Mouse (Mus musculus) hindbrain, embryonic 11.5 days (tissue): ENCODE measurements at regions not wholly inside any gene's neighbourhood (a gene's known extent, or its start where the extent isn't known, plus 50 kb on each side); places are given as distances from the start of the nearest gene placed in this dataset.
"Not testable (repeated sequence)": the region's sequence is repeated elsewhere in the genome, so short reads cannot be mapped to it uniquely, and the experiment has no call there.

Experiments
- ATAC-seq: fragments of 200-750 bp; cut with Nextera tagmentation; 2 replicates; pipeline ENCODE4 v1.8.0; 2017; ENCODE audit warnings: mild to moderate bottlenecking, moderate TSS enrichment, moderate library complexity; ENCODE audit not compliant: low FRiP score
- DNase-seq: peaks from one replicate; pipeline ENCODE4 v3.0.0-alpha.2; 2015; ENCODE audit warnings: low spot score
- H3K27ac ChIP-seq: fragments of 300-500 bp; sonication (generic); 2 replicates; pipeline ENCODE4 v1.5.1; 2014; ENCODE audit warnings: mild to moderate bottlenecking, low read depth, low read length
- H3K27me3 ChIP-seq: fragments of 300-500 bp; sonication (generic); 2 replicates; pipeline ENCODE4 v1.6.1; 2014; ENCODE audit warnings: mild to moderate bottlenecking, low read length, moderate library complexity, mixed read lengths; ENCODE audit not compliant: control insufficient read depth, insufficient read depth
- H3K36me3 ChIP-seq: fragments of 300-500 bp; sonication (generic); 2 replicates; pipeline ENCODE4 v1.6.1; 2014; ENCODE audit warnings: mild to moderate bottlenecking, low read length, moderate library complexity, mixed read lengths; ENCODE audit not compliant: control insufficient read depth, insufficient read depth
- H3K4me1 ChIP-seq: fragments of 300-500 bp; sonication (generic); replicated peaks from 2 replicates; pipeline ENCODE4 v1.6.1; 2014; ENCODE audit warnings: low read length, mixed read lengths; ENCODE audit not compliant: control insufficient read depth, insufficient read depth
- H3K4me2 ChIP-seq: fragments of 300-500 bp; sonication (generic); replicated peaks from 2 replicates; pipeline ENCODE4 v1.6.1; 2014; ENCODE audit warnings: mild to moderate bottlenecking, low read depth, low read length
- H3K4me3 ChIP-seq: fragments of 300-500 bp; sonication (generic); 2 replicates; pipeline ENCODE4 v1.5.1; 2014; ENCODE audit warnings: low read depth, low read length
- H3K9ac ChIP-seq: fragments of 300-500 bp; sonication (generic); 2 replicates; pipeline ENCODE4 v1.6.1; 2014; ENCODE audit warnings: low read depth, low read length
- H3K9me3 ChIP-seq: fragments of 300-500 bp; sonication (generic); 2 replicates; pipeline ENCODE4 v1.6.1; 2016; ENCODE audit warnings: low read length; ENCODE audit not compliant: control insufficient read depth
- WGBS: fragments of 180-500 bp; shearing (Covaris S2); extraction: QIAGEN DNeasy Blood & Tissue Kit; methylation state at CpG from one replicate; pipeline ENCODE4 v1.1.7; 2014; 5-methylcytosine and 5-hydroxymethylcytosine counted together

GRCm38 (mm10) chr2:44513080-44513724 lies 414.3 kb downstream of the Gtdc1 start:
- 68% methylated on average over 6 of the region's 6 CpGs for whole genome bisulfite sequencing
- H3K27me3 ChIP-seq, result no peaks in the 10 kb centered on the region
- H3K9ac ChIP-seq, result no peak overlapping the region
- no peak overlapping the region for H3K27ac ChIP-seq
- H3K4me1 ChIP-seq, result no peaks in the 10 kb centered on the region
- H3K9me3 ChIP-seq, result no peaks in the 10 kb centered on the region
- ATAC-seq (no peak), DNase-seq (no peak)
- no peaks in the 10 kb centered on the region for H3K36me3 ChIP-seq
- H3K4me2 ChIP-seq, result no peak overlapping the region
- H3K4me3 ChIP-seq, result no peak overlapping the region

DNA sequence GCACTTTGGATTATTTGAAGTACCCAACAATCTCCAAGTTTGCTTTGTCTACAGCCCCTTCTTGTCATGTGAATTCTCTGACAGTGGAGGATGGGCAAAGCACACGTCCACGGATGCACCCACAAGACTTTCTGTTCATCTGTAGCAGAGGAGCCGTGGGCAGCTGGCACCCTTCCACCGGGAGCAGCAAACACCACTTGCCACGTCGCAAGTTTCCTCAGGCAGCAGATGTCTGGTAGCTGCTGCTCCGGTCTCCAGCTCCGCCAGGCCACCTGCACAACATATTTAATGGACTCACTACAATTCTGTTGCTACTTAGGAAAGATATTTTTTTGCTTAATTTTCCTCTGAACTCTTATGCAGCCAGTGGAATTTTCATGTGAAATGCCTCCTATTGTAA lies 415.1 kb downstream of the Gtdc1 start:
- H3K36me3 ChIP-seq, result no peaks in the 10 kb centered on the region
- no peak overlapping the region for H3K9ac ChIP-seq
- DNase-seq (no peak), ATAC-seq (no peak)
- no peak overlapping the region for H3K4me2 ChIP-seq
- no peak overlapping the region for H3K27ac ChIP-seq
- H3K27me3 ChIP-seq, result no peaks in the 10 kb centered on the region
- no peak overlapping the region for H3K4me3 ChIP-seq
- H3K9me3 ChIP-seq, result no peaks in the 10 kb centered on the region
- WGBS, result 62% methylated on average over 8 of the region's 8 CpGs
- no peaks in the 10 kb centered on the region for H3K4me1 ChIP-seq

- H3K4me3 ChIP-seq, result no peak overlapping the region
- H3K9me3 ChIP-seq, result no peaks in the 10 kb centered on the region
- 90% methylated on average over 4 of the region's 4 CpGs for WGBS
- DNase-seq (no peak), ATAC-seq (no peak)
- no peaks in the 10 kb centered on the region for H3K36me3 ChIP-seq
- no peaks in the 10 kb centered on the region for H3K27me3 ChIP-seq
- H3K9ac ChIP-seq, result no peak overlapping the region
- H3K27ac ChIP-seq, result no peak overlapping the region
- H3K4me1 ChIP-seq, result no peaks in the 10 kb centered on the region
- no peak overlapping the region for H3K4me2 ChIP-seq
Observed at GRCm38 (mm10) chr2:44509101-44509500, 418.4 kb downstream of the Gtdc1 start.

GRCm38 (mm10) chr2:44504273-44504672 lies 423.2 kb downstream of the Gtdc1 start:
- H3K27ac ChIP-seq, result no peak overlapping the region
- H3K27me3 ChIP-seq, result no peaks in the 10 kb centered on the region
- ATAC-seq (no peak), DNase-seq (no peak)
- no peak overlapping the region for H3K9ac ChIP-seq
- no peaks in the 10 kb centered on the region for H3K9me3 ChIP-seq
- no peaks in the 10 kb centered on the region for H3K4me1 ChIP-seq
- H3K4me3 ChIP-seq, result no peak overlapping the region
- no peaks in the 10 kb centered on the region for H3K36me3 ChIP-seq
- 68% methylated on average over 6 of the region's 6 CpGs for WGBS
- H3K4me2 ChIP-seq, result no peak overlapping the region

- not testable (repeated sequence) for H3K4me3 ChIP-seq, H3K9me3 ChIP-seq, DNase-seq, H3K36me3 ChIP-seq, H3K27me3 ChIP-seq, ATAC-seq, H3K4me1 ChIP-seq, H3K9ac ChIP-seq, H3K27ac ChIP-seq, H3K4me2 ChIP-seq
- WGBS, result 80% methylated on average over 1 of the region's 1 CpGs
Observed at GRCm38 (mm10) chr2:44490806-44491205, 436.7 kb downstream of the Gtdc1 start.

DNA sequence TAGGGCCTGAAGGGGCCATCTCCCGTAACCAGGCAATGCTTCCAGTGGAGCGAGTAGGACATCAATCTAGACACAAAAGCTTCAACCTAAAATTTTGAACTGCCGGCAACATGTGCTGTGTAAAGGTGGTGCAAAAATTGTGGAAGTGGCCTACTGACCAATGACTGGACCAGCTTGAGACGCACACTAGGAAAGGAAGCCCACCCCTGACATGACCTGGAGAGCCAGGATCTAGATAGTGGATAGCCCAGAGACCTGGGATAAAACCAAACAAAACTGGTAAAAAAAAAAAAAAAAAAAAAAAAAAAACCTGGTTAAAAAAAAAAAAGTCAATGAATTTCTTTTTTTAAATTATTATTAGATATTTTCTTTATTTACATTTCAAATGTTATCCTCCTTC lies 437.2 kb downstream of the Gtdc1 start:
- 94% methylated on average over 4 of the region's 4 CpGs for WGBS
- Histone ChIP-seq H3K36me3 (no peaks in the 10 kb centered on the region), H3K9ac (no peak overlapping the region), H3K27ac (no peak overlapping the region), H3K27me3 (no peaks in the 10 kb centered on the region), H3K4me2 (no peak overlapping the region), H3K4me3 (no peak overlapping the region), H3K9me3 (no peaks in the 10 kb centered on the region), H3K4me1 (no peaks in the 10 kb centered on the region)
- DNase-seq, result no peak
- ATAC-seq, result no peak

DNA sequence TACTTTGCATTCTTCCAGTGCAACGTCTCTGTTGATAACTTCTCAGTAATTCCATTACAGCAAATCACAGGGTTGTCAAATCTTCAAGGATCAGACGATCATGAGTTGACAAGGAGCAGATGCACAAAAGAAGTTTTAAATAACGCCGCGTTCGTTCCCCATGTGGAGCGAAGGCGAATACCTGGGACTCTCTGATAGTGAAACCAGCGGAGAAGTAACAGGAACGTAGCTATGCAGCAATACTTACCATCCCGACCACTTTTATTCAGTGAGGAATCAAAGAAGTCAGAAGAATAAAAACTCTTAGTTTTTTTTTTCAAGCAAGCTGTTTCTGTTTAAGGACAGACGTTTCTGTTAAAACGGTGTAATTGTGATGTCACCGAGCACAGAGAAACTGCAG lies 441.6 kb downstream of the Gtdc1 start:
- H3K27me3 ChIP-seq, result no peaks in the 10 kb centered on the region
- H3K4me2 ChIP-seq, result no peak overlapping the region
- 86% methylated on average over 14 of the region's 14 CpGs for WGBS
- ATAC-seq (no peak), DNase-seq (no peak)
- H3K4me3 ChIP-seq, result no peak overlapping the region
- H3K9me3 ChIP-seq, result no peaks in the 10 kb centered on the region
- no peak overlapping the region for H3K27ac ChIP-seq
- H3K4me1 ChIP-seq, result no peaks in the 10 kb centered on the region
- H3K9ac ChIP-seq, result no peak overlapping the region
- no peaks in the 10 kb centered on the region for H3K36me3 ChIP-seq

- no peak for ATAC-seq
- no peaks in the 10 kb centered on the region for H3K27me3 ChIP-seq
- WGBS, result 96% methylated on average over 5 of the region's 5 CpGs
Observed at GRCm38 (mm10) chr2:44479746-44480145, 447.7 kb downstream of the Gtdc1 start.

DNA sequence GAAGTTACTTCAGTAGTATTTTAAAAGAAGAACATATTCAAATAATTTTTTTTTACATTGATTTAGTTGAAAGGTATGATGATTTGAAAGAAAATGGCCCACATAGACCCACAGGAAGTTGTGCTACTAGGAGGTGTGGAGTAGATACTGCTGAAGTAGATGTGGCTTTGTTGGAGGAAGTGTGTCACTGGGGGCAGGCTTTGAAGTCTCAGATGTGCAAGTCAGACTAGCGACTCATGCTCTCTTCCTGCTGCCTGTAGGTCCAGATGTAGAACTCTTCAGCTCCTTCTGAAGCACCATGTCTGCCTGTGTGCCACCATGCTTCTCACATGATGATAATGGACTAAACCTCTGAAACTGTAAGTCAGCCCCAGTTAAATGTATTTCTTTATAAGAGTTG lies 452.0 kb downstream of the Gtdc1 start:
- ATAC-seq (no peak), DNase-seq (no peak)
- H3K27ac ChIP-seq, result no peak overlapping the region
- WGBS, result 96% methylated on average over 1 of the region's 1 CpGs
- no peak overlapping the region for H3K9ac ChIP-seq
- H3K4me3 ChIP-seq, result no peak overlapping the region
- H3K36me3 ChIP-seq, result no peaks in the 10 kb centered on the region
- H3K27me3 ChIP-seq, result no peaks in the 10 kb centered on the region
- no peak overlapping the region for H3K4me2 ChIP-seq
- H3K4me1 ChIP-seq, result no peaks in the 10 kb centered on the region
- no peaks in the 10 kb centered on the region for H3K9me3 ChIP-seq

More at GRCm38 (mm10) chr2:44479746-44480145, 447.7 kb downstream of the Gtdc1 start:
- no peaks in the 10 kb centered on the region for H3K4me1 ChIP-seq
- H3K9me3 ChIP-seq, result no peaks in the 10 kb centered on the region
- H3K4me3 ChIP-seq, result no peak overlapping the region
- no peak overlapping the region for H3K4me2 ChIP-seq
- no peak overlapping the region for H3K9ac ChIP-seq
- DNase-seq, result no peak
- no peaks in the 10 kb centered on the region for H3K36me3 ChIP-seq
- H3K27ac ChIP-seq, result no peak overlapping the region
